Mouse (Mus musculus) limb, embryonic 14.5 days (tissue): ENCODE measurements around the gene Ugt1a8. TPM values are rescaled to one million over a fixed set of nuclear protein-coding genes. Genes with fewer than 3 reads are reported as not detected.

ENCODE experiments used
- ATAC-seq: fragments of 200-750 bp; cut with Nextera tagmentation; 2 replicates; pipeline ENCODE4 v1.8.0; 2017; ENCODE audit warnings: low read depth, moderate number of reproducible peaks, moderate TSS enrichment; ENCODE audit not compliant: low FRiP score
- DNase-seq: peaks from one replicate; pipeline ENCODE4 v3.0.0-alpha.2; 2015; ENCODE audit warnings: low spot score
- H3K27ac ChIP-seq: fragments of 300-500 bp; sonication (generic); replicated peaks from 2 replicates; pipeline ENCODE4 v1.5.1; 2014; ENCODE audit warnings: low read depth, mild to moderate bottlenecking, low read length, moderate library complexity, mixed read lengths
- H3K27me3 ChIP-seq: fragments of 300-500 bp; sonication (generic); 2 replicates; pipeline ENCODE4 v1.6.1; 2014; ENCODE audit warnings: low read length, mixed read lengths; ENCODE audit not compliant: control insufficient read depth, insufficient read depth
- H3K36me3 ChIP-seq: fragments of 300-500 bp; sonication (generic); 2 replicates; pipeline ENCODE4 v1.6.1; 2014; ENCODE audit warnings: mild to moderate bottlenecking, low read length, moderate library complexity, mixed read lengths; ENCODE audit not compliant: control insufficient read depth, insufficient read depth
- H3K4me1 ChIP-seq: fragments of 300-500 bp; sonication (generic); 2 replicates; pipeline ENCODE4 v1.6.1; 2014; ENCODE audit warnings: antibody characterized with exemption, low read length, mixed read lengths; ENCODE audit not compliant: control insufficient read depth, insufficient read depth
- H3K4me2 ChIP-seq: fragments of 300-500 bp; sonication (generic); replicated peaks from 2 replicates; pipeline ENCODE4 v1.6.1; 2014; ENCODE audit warnings: low read depth, mild to moderate bottlenecking, low read length, moderate library complexity; ENCODE audit not compliant: severe bottlenecking
- H3K4me3 ChIP-seq: fragments of 300-500 bp; sonication (generic); replicated peaks from 2 replicates; pipeline ENCODE4 v1.5.1; 2014; ENCODE audit warnings: low read length
- H3K9ac ChIP-seq: fragments of 300-500 bp; sonication (generic); 2 replicates; pipeline ENCODE4 v1.6.1; 2014; ENCODE audit warnings: mild to moderate bottlenecking, low read depth, low read length, moderate library complexity; ENCODE audit not compliant: severe bottlenecking
- H3K9me3 ChIP-seq: fragments of 300-500 bp; sonication (generic); 2 replicates; pipeline ENCODE4 v1.6.1; 2016; ENCODE audit warnings: low read length; ENCODE audit not compliant: control insufficient read depth
- POLR2A ChIP-seq: fragments of 200-500 bp; IDR thresholded peaks from 2 replicates; pipeline ENCODE4 v1.8.0; 2012; ENCODE audit warnings: inconsistent platforms, mild to moderate bottlenecking, moderate library complexity, borderline replicate concordance; ENCODE audit not compliant: insufficient read depth, insufficient read length; ENCODE audit errors: extremely low read depth
- WGBS: fragments of 180-500 bp; shearing (Covaris S2); extraction: QIAGEN DNeasy Blood & Tissue Kit; methylation state at CpG from one replicate; pipeline ENCODE4 v1.1.7; 2014; 5-methylcytosine and 5-hydroxymethylcytosine counted together
- polyA plus RNA-seq, 2 experiments: library from polyadenylated mRNA; depleted of rRNA in 1 of 2; stranded (reverse) in 1 of 2; unstranded in 1 of 2; fragments of >200 nt; fragmentation: Nextera tagmentation in 1 of 2; extraction: Ambion mirVana in 1 of 2; gene quantifications; 2 replicates each; pipeline versions ENCODE4 v1.2.1 to v1.2.3; 2012 to 2014

Ugt1a8 gene
- polyA plus RNA-seq, 2 experiments: not detected

GRCm38 (mm10) chr1:88247660-88248059 is 160.0 kb downstream of the Ugt1a8 start:
- H3K4me1 ChIP-seq: no peaks in the 10 kb centered on the region
- no peak overlapping the region for H3K4me2 ChIP-seq
- DNase-seq (no peak), ATAC-seq (no peak)
- H3K36me3 ChIP-seq: no peaks in the 10 kb centered on the region
- no peaks in the 10 kb centered on the region for H3K27me3 ChIP-seq
- WGBS: 48% methylated on average over 2 of the region's 2 CpGs
- TF ChIP-seq POLR2A: no peak
- H3K4me3 ChIP-seq: no peak overlapping the region
- H3K9ac ChIP-seq: no peak overlapping the region
- no peak overlapping the region for H3K27ac ChIP-seq
- peaks cover 87% of the 10 kb centered on the region for H3K9me3 ChIP-seq

GRCm38 (mm10) chr1:88248658-88249057 is 161.0 kb downstream of the Ugt1a8 start:
- H3K36me3 ChIP-seq: no peaks in the 10 kb centered on the region
- no peak overlapping the region for H3K27ac ChIP-seq
- H3K9ac ChIP-seq: no peak overlapping the region
- H3K4me3 ChIP-seq: no peak overlapping the region
- WGBS: 71% methylated on average over 4 of the region's 4 CpGs
- DNase-seq (no peak), ATAC-seq (no peak)
- H3K27me3 ChIP-seq: no peaks in the 10 kb centered on the region
- peaks cover 87% of the 10 kb centered on the region for H3K9me3 ChIP-seq
- TF ChIP-seq POLR2A: no peak
- H3K4me2 ChIP-seq: no peak overlapping the region
- H3K4me1 ChIP-seq: no peaks in the 10 kb centered on the region

- H3K27ac ChIP-seq: no peak overlapping the region
- no peaks in the 10 kb centered on the region for H3K36me3 ChIP-seq
- H3K4me3 ChIP-seq: no peak overlapping the region
- H3K9me3 ChIP-seq: peaks cover 83% of the 10 kb centered on the region
- H3K27me3 ChIP-seq: no peaks in the 10 kb centered on the region
- 78% methylated on average over 7 of the region's 7 CpGs for WGBS
- ATAC-seq (no peak), DNase-seq (no peak)
- no peak for TF ChIP-seq POLR2A
- no peak overlapping the region for H3K4me2 ChIP-seq
- H3K4me1 ChIP-seq: no peaks in the 10 kb centered on the region
- no peak overlapping the region for H3K9ac ChIP-seq
These were observed 162.0 kb downstream of the Ugt1a8 start for GRCm38 (mm10) chr1:88249596-88249995.

- Histone ChIP-seq H3K27ac (no peak overlapping the region), H3K27me3 (no peaks in the 10 kb centered on the region), H3K4me3 (no peak overlapping the region), H3K4me2 (no peak overlapping the region), H3K9ac (no peak overlapping the region), H3K4me1 (no peaks in the 10 kb centered on the region), H3K9me3 (peaks cover 83% of the 10 kb centered on the region), H3K36me3 (no peaks in the 10 kb centered on the region)
- WGBS: 80% methylated on average over 5 of the region's 5 CpGs
- ATAC-seq: no peak
- no peak for TF ChIP-seq POLR2A
- no peak for DNase-seq
These were observed 162.4 kb downstream of the Ugt1a8 start for GRCm38 (mm10) chr1:88250023-88250422.

GRCm38 (mm10) chr1:88253106-88253505 is 165.5 kb downstream of the Ugt1a8 start:
- Histone ChIP-seq H3K4me2 (no peak overlapping the region), H3K27ac (no peak overlapping the region), H3K4me1 (no peaks in the 10 kb centered on the region), H3K9me3 (peaks cover 84% of the 10 kb centered on the region), H3K4me3 (no peak overlapping the region), H3K9ac (no peak overlapping the region), H3K27me3 (no peaks in the 10 kb centered on the region), H3K36me3 (no peaks in the 10 kb centered on the region)
- TF ChIP-seq POLR2A: no peak
- ATAC-seq (no peak), DNase-seq (no peak)
- WGBS: 74% methylated on average over 8 of the region's 8 CpGs

GRCm38 (mm10) chr1:88253540-88253939 is 165.9 kb downstream of the Ugt1a8 start:
- Histone ChIP-seq H3K4me3 (no peak overlapping the region), H3K27ac (no peak overlapping the region), H3K36me3 (no peaks in the 10 kb centered on the region), H3K27me3 (no peaks in the 10 kb centered on the region), H3K4me2 (no peak overlapping the region), H3K9me3 (peaks cover 80% of the 10 kb centered on the region), H3K4me1 (no peaks in the 10 kb centered on the region), H3K9ac (no peak overlapping the region)
- TF ChIP-seq POLR2A: no peak
- no peak for DNase-seq
- ATAC-seq: no peak
- whole genome bisulfite sequencing: 69% methylated on average over 6 of the region's 6 CpGs
